Mouse (Mus musculus): Measurements from ENCODE around the gene Hist1h2bb.

- no peak for TF ChIP-seq CTCF (IDR thresholded peaks at IDR 0.05; ENCODE audit: insufficient read depth, low read depth, low read length)
- no peak for TF ChIP-seq POLR2A (IDR thresholded peaks at IDR 0.05; ENCODE audit: insufficient read depth, low read depth, low read length)
Observed at GRCm38 (mm10) chr13:23729192-23729525, 17.4 kb upstream of the Hist1h2bb start.

All from olfactory bulb, adult 2 months (tissue).